Mouse (Mus musculus): ENCODE data around the gene Atg5. TPM values are rescaled to one million over a fixed set of nuclear protein-coding genes. Genes with fewer than 3 reads are reported as not detected.

Atg5 gene
- total and polyA plus RNA-seq, 2 experiments from 2014 or later = 20.0 to 25.2 TPM

GRCm38 (mm10) chr10:44409054-44409453 lies 140.9 kb downstream of the Atg5 start:
- no peaks in the 10 kb centered on the region for H3K36me3 ChIP-seq (replicated peaks; ENCODE audit: control insufficient read depth, insufficient read depth, low read length)
- H3K9ac ChIP-seq (replicated peaks; ENCODE audit: low read depth, low read length) = no peak overlapping the region
- no peaks in the 10 kb centered on the region for H3K4me1 ChIP-seq (ENCODE audit: control insufficient read depth, insufficient read depth)
- no peak overlapping the region for H3K4me3 ChIP-seq (ENCODE audit: low read depth, low read length)
- ATAC-seq (ENCODE audit: insufficient read depth, low read depth) (no peak), DNase-seq (ENCODE audit: low spot score) (no peak)
- H3K9me3 ChIP-seq (replicated peaks; ENCODE audit: control insufficient read depth, low read length) = no peaks in the 10 kb centered on the region
- H3K27ac ChIP-seq (ENCODE audit: low read depth) = no peak overlapping the region
- TF ChIP-seq EP300 (IDR thresholded peaks at IDR 0.05; ENCODE audit: low read depth) = no peak
- no peak for TF ChIP-seq CTCF (IDR thresholded peaks at IDR 0.05; ENCODE audit: low read depth)
- H3K27me3 ChIP-seq (ENCODE audit: control insufficient read depth, insufficient read depth, low read length) = no peaks in the 10 kb centered on the region
- no peak overlapping the region for H3K4me2 ChIP-seq (ENCODE audit: low read depth, low read length)
- WGBS = 66% methylated on average over 10 of the region's 10 CpGs

GRCm38 (mm10) chr10:44409958-44410357 lies 141.8 kb downstream of the Atg5 start:
- TF ChIP-seq CTCF (IDR thresholded peaks at IDR 0.05; ENCODE audit: low read depth) = no peak
- no peaks in the 10 kb centered on the region for H3K36me3 ChIP-seq (replicated peaks; ENCODE audit: control insufficient read depth, insufficient read depth, low read length)

More at GRCm38 (mm10) chr10:44409958-44410357, 141.8 kb downstream of the Atg5 start:
- no peaks in the 10 kb centered on the region for H3K27me3 ChIP-seq (ENCODE audit: control insufficient read depth, insufficient read depth, low read length)
- ATAC-seq (ENCODE audit: insufficient read depth, low read depth) = no peak
- H3K9ac ChIP-seq (replicated peaks; ENCODE audit: low read depth, low read length) = no peak overlapping the region
- H3K4me1 ChIP-seq (ENCODE audit: control insufficient read depth, insufficient read depth) = no peaks in the 10 kb centered on the region
- no peak overlapping the region for H3K4me3 ChIP-seq (ENCODE audit: low read depth, low read length)
- no peak for DNase-seq (ENCODE audit: low spot score)
- no peaks in the 10 kb centered on the region for H3K9me3 ChIP-seq (replicated peaks; ENCODE audit: control insufficient read depth, low read length)
- no peak overlapping the region for H3K4me2 ChIP-seq (ENCODE audit: low read depth, low read length)
- WGBS = 83% methylated on average over 11 of the region's 11 CpGs
- no peak overlapping the region for H3K27ac ChIP-seq (ENCODE audit: low read depth)

MicroRNAs within 50 kb of the gene (microRNA counts, 519-probe panel; counts per million panel counts)
- microRNA mmu-miR-1929 = not detected

Small RNAs within 50 kb of the gene (microRNA-seq; reads per million reads assigned to microRNA genes)
- 0.71 reads per million for gene Mir1929

Other genes with a start within 250 kb of the Atg5 start
- gene Crybg1, start 119.5 kb upstream of the Atg5 start, total RNA-seq (2014; rRNA removed; ENCODE audit: low replicate concordance) = 0.15 and 2.0 TPM in 2 replicates
- gene Crybg1, start 119.5 kb upstream of the Atg5 start, polyA plus RNA-seq (2015; fragmentation: Nextera tagmentation; extraction: Ambion mirVana) = 0.10 and 0.15 TPM in 2 replicates

Data from heart, postnatal 0 days (tissue).